Mouse (Mus musculus) forebrain, embryonic 11.5 days (tissue): ENCODE data around the gene Pak6. TPM values are rescaled to one million over a fixed set of nuclear protein-coding genes. Genes with fewer than 3 reads are reported as not detected.

ENCODE experiments used
- ATAC-seq: fragments of 200-750 bp; cut with Nextera tagmentation; replicated peaks from 2 replicates; pipeline ENCODE4 v1.8.0; 2017; ENCODE audit warnings: moderate TSS enrichment; ENCODE audit not compliant: low FRiP score
- DNase-seq: peaks from one replicate; pipeline ENCODE4 v3.0.0-alpha.2; 2017; ENCODE audit warnings: low spot score
- H3K27ac ChIP-seq: fragments of 300-500 bp; sonication (generic); 2 replicates; pipeline ENCODE4 v1.5.1; 2014; ENCODE audit warnings: low read depth, low read length
- H3K27me3 ChIP-seq: fragments of 300-500 bp; sonication (generic); 2 replicates; pipeline ENCODE4 v1.6.1; 2014; ENCODE audit warnings: mild to moderate bottlenecking, low read length, mixed read lengths; ENCODE audit not compliant: control insufficient read depth, insufficient read depth
- H3K36me3 ChIP-seq: fragments of 300-500 bp; sonication (generic); 2 replicates; pipeline ENCODE4 v1.6.1; 2014; ENCODE audit warnings: mild to moderate bottlenecking, low read length, moderate library complexity, mixed read lengths; ENCODE audit not compliant: control insufficient read depth, insufficient read depth
- H3K4me1 ChIP-seq: fragments of 300-500 bp; sonication (generic); replicated peaks from 2 replicates; pipeline ENCODE4 v1.6.1; 2014; ENCODE audit warnings: low read length, mixed read lengths; ENCODE audit not compliant: control insufficient read depth, insufficient read depth
- H3K4me2 ChIP-seq: fragments of 300-500 bp; sonication (generic); 2 replicates; pipeline ENCODE4 v1.6.1; 2014; ENCODE audit warnings: low read depth, mild to moderate bottlenecking, low read length, moderate library complexity, mixed read lengths; ENCODE audit not compliant: severe bottlenecking
- H3K4me3 ChIP-seq: fragments of 300-500 bp; sonication (generic); 2 replicates; pipeline ENCODE4 v1.5.1; 2014; ENCODE audit warnings: low read depth, low read length
- H3K9ac ChIP-seq: fragments of 300-500 bp; sonication (generic); 2 replicates; pipeline ENCODE4 v1.6.1; 2014; ENCODE audit warnings: low read length
- H3K9me3 ChIP-seq: fragments of 300-500 bp; sonication (generic); 2 replicates; pipeline ENCODE4 v1.6.1; 2016; ENCODE audit warnings: low read length, mixed read lengths; ENCODE audit not compliant: control insufficient read depth
- WGBS: fragments of 180-500 bp; shearing (Covaris S2); extraction: QIAGEN DNeasy Blood & Tissue Kit; methylation state at CpG from one replicate; pipeline ENCODE4 v1.1.7; 2014; 5-methylcytosine and 5-hydroxymethylcytosine counted together
- polyA plus RNA-seq: library from polyadenylated mRNA; unstranded; fragments of >200 nt; fragmentation: Nextera tagmentation; extraction: Ambion mirVana; gene quantifications from 2 replicates; pipeline ENCODE4 v1.2.1, GENCODE M21; 2014

Gene Pak6
- polyA plus RNA-seq, 1 experiment from 2014 or later = 1.2 TPM

GRCm38 (mm10) chr2:118740341-118740740, 77.2 kb downstream of the Pak6 start:
- no peak overlapping the region for H3K4me2 ChIP-seq
- DNase-seq (no peak), ATAC-seq (no peak)
- H3K27me3 ChIP-seq = peaks cover 12% of the 10 kb centered on the region
- H3K4me3 ChIP-seq = no peak overlapping the region
- H3K9me3 ChIP-seq = no peaks in the 10 kb centered on the region
- H3K27ac ChIP-seq = no peak overlapping the region
- H3K4me1 ChIP-seq = peaks cover 7% of the 10 kb centered on the region; the same call in 1 of the 2 replicates
- H3K36me3 ChIP-seq = no peaks in the 10 kb centered on the region
- no peak overlapping the region for H3K9ac ChIP-seq
- WGBS = 75% methylated on average over 3 of the region's 3 CpGs

- no peak for ATAC-seq
- H3K9ac ChIP-seq = no peak overlapping the region
- 75% methylated on average over 9 of the region's 9 CpGs for WGBS
- no peaks in the 10 kb centered on the region for H3K36me3 ChIP-seq
- H3K4me1 ChIP-seq = peaks cover 7% of the 10 kb centered on the region; the same call in 1 of the 2 replicates
- H3K4me3 ChIP-seq = no peak overlapping the region
- no peak overlapping the region for H3K4me2 ChIP-seq
- no peak overlapping the region for H3K27ac ChIP-seq
- H3K27me3 ChIP-seq = peaks cover 12% of the 10 kb centered on the region
- no peaks in the 10 kb centered on the region for H3K9me3 ChIP-seq
- DNase-seq = no peak
Measured at GRCm38 (mm10) chr2:118741183-118741582, 78.1 kb downstream of the Pak6 start.

- H3K27ac ChIP-seq = no peak overlapping the region
- H3K9ac ChIP-seq = no peak overlapping the region
- H3K4me2 ChIP-seq = no peak overlapping the region; the same call in 1 of the 2 replicates
- H3K36me3 ChIP-seq = no peaks in the 10 kb centered on the region
- H3K4me3 ChIP-seq = no peak overlapping the region
- peaks cover 14% of the 10 kb centered on the region for H3K27me3 ChIP-seq
- DNase-seq (no peak), ATAC-seq (no peak)
- 34% methylated on average over 8 of the region's 8 CpGs for WGBS
- H3K9me3 ChIP-seq = no peaks in the 10 kb centered on the region
- H3K4me1 ChIP-seq = peaks cover 15% of the 10 kb centered on the region
Measured at GRCm38 (mm10) chr2:118743261-118743943, 80.3 kb downstream of the Pak6 start.

DNA sequence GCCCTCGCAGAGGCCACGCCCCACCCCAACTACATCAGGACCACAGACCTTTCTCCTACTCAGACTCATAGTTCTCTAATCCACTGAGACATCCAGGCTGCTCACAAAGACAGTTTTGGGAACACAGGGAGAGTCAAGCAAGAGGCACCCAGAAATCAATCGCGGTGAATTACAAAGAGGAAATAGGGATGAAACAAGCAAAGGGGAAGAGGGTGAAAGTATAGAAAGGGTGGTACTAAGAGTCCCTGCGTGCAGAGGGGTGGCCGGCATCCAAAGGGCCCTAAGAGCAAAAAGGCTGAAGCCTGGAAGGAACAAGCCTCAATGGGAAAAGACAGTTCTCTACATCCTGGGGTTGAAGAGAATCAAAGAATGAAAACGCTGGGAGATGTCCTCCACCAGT, 81.5 kb downstream of the Pak6 start:
- H3K4me1 ChIP-seq = peaks cover 24% of the 10 kb centered on the region
- H3K36me3 ChIP-seq = no peaks in the 10 kb centered on the region
- H3K4me3 ChIP-seq = peak overlapping the region; percentile 91; the same call in 1 of the 2 replicates
- ATAC-seq (no peak), DNase-seq (no peak)
- H3K27me3 ChIP-seq = peaks cover 14% of the 10 kb centered on the region
- H3K4me2 ChIP-seq = no peak overlapping the region; the same call in 1 of the 2 replicates
- WGBS = 9% methylated on average over 7 of the region's 7 CpGs
- no peak overlapping the region for H3K27ac ChIP-seq
- no peak overlapping the region for H3K9ac ChIP-seq
- H3K9me3 ChIP-seq = no peaks in the 10 kb centered on the region

DNA sequence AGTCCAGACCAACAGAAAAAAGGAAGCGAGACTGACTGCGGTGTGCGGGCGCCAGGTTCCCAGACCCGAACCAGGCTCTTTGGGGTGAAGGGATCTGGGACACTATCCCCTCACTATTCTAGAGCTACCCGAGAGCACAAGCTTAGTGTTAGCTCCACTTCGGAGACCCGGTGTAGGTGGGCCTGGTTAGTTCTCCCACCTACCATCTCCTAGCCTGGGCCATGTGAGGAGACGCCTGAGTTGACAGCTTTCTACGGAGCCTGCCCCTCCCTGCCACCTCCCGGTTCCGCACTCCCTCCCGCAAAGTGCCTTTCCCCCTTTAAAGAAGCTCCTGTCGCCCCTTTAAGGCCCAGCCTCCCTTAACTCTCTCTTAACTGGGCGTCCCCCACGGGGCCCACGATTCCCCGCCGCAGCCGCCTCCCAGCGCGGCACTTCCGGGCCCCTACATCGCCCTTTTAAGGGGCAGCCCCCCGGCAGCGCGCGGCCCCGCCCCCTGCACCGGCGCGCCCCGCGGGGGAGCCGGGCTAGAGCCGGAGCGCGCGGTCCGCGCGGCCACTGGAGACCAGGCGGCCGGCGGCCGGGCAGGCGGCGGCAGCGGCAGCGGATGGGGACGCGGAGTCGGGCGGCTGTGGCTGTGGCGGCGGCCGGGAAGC, 82.3 kb downstream of the Pak6 start, which contains the start of gene Inafm2:
Inafm2 (plus strand) TSS at position 527 of the 653 bp plus-strand sequence.
- Histone ChIP-seq H3K4me2 (peak within 1 kb of the TSS; percentile 98), H3K36me3 (no peaks in the 10 kb centered on the region), H3K27me3 (peaks cover 14% of the 10 kb centered on the region), H3K9ac (peak within 1 kb of the TSS; percentile 93), H3K4me3 (peak within 1 kb of the TSS; percentile 91), H3K9me3 (no peaks in the 10 kb centered on the region), H3K4me1 (peaks cover 24% of the 10 kb centered on the region), H3K27ac (no peak within 1 kb of the TSS)
- ATAC-seq = peak; percentile 87
- under 1% methylated on average over 56 of the region's 57 CpGs for WGBS
- DNase-seq = peak; percentile 94

GRCm38 (mm10) chr2:118745915-118746901, 83.1 kb downstream of the Pak6 start:
- ATAC-seq (peak; percentile 51), DNase-seq (peak; percentile 74)
- Histone ChIP-seq H3K9ac (peak overlapping the region; percentile 93), H3K36me3 (no peaks in the 10 kb centered on the region), H3K4me3 (peak overlapping the region; percentile 91), H3K4me2 (peak overlapping the region; percentile 98), H3K9me3 (no peaks in the 10 kb centered on the region), H3K27ac (no peak overlapping the region), H3K27me3 (peaks cover 14% of the 10 kb centered on the region), H3K4me1 (peaks cover 24% of the 10 kb centered on the region)
- under 1% methylated on average over 93 of the region's 113 CpGs for WGBS

DNA sequence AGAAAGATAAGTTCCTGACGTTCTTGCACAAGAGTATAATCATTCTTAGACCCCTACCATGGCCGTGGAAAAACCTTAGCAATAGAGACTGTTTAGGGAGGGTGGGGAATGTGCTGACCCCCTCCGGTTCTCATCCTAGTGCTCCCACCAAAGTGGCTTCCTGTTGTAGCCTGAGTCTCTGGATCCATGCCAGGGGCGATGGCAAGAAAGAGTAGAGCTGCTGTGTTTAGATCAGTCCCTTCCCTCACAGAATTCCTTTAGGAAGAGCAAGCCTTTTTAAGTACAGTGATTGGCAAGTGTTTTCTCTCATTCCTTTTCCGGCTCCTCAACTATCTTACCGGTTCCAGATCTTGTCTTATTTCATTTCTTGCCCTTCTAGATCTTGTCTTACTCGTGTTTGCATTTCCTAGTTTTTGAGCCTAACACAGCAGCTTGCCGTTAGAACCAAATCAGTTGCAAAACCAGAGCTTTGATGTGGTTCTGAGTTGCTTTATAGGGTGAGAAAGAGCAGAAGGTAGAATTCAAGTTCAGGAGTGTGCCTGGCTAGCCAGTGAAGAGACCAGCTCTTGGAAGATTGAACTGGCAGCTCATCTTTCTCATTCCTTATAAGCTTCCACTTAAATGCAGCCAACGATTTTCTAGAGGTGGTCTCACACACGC, 84.3 kb downstream of the Pak6 start:
- no peak overlapping the region for H3K27ac ChIP-seq
- peaks cover 24% of the 10 kb centered on the region for H3K4me1 ChIP-seq
- H3K27me3 ChIP-seq = peaks cover 14% of the 10 kb centered on the region
- no peak for ATAC-seq
- no peaks in the 10 kb centered on the region for H3K36me3 ChIP-seq
- peak overlapping the region; percentile 98; the same call in 1 of the 2 replicates for H3K4me2 ChIP-seq
- no peak overlapping the region for H3K9ac ChIP-seq
- DNase-seq = no peak
- peak overlapping the region; percentile 91; the same call in 1 of the 2 replicates for H3K4me3 ChIP-seq
- H3K9me3 ChIP-seq = no peaks in the 10 kb centered on the region
- WGBS = 45% methylated on average over 10 of the region's 10 CpGs
